Mouse (Mus musculus) heart, embryonic 10.5 days (tissue): Measurements from ENCODE around the gene Stoml1. TPM values are rescaled to one million over a fixed set of nuclear protein-coding genes. Genes with fewer than 3 reads are reported as not detected.

ENCODE experiments used
- DNase-seq: peaks from one replicate; pipeline ENCODE4 v3.0.0-alpha.2; 2017; ENCODE audit warnings: low spot score
- H3K27ac ChIP-seq: fragments of 300-500 bp; sonication (generic); 2 replicates; pipeline ENCODE4 v1.5.1; 2016; ENCODE audit warnings: mild to moderate bottlenecking
- H3K27me3 ChIP-seq: fragments of 300-500 bp; sonication (generic); 2 replicates; pipeline ENCODE4 v1.6.1; 2016; ENCODE audit warnings: mild to moderate bottlenecking; ENCODE audit not compliant: poor library complexity, insufficient read depth, severe bottlenecking
- H3K36me3 ChIP-seq: fragments of 300-500 bp; sonication (generic); 2 replicates; pipeline ENCODE4 v1.6.1; 2016; ENCODE audit warnings: mild to moderate bottlenecking, moderate library complexity
- H3K4me1 ChIP-seq: fragments of 300-500 bp; sonication (generic); 2 replicates; pipeline ENCODE4 v1.6.1; 2016; ENCODE audit warnings: mild to moderate bottlenecking
- H3K4me3 ChIP-seq: fragments of 300-500 bp; sonication (generic); 2 replicates; pipeline ENCODE4 v1.5.1; 2016; ENCODE audit warnings: mild to moderate bottlenecking, moderate library complexity
- H3K9me3 ChIP-seq: fragments of 300-500 bp; sonication (generic); 2 replicates; pipeline ENCODE4 v1.6.1; 2016; ENCODE audit warnings: mild to moderate bottlenecking, moderate library complexity
- WGBS: fragments of 180-500 bp; shearing (Covaris S2); methylation state at CpG from one replicate; pipeline ENCODE4 v1.1.7; 2016; 5-methylcytosine and 5-hydroxymethylcytosine counted together
- microRNA-seq: library from miRNA; unstranded; fragments of <30 nt; microRNA quantifications from one replicate; pipeline ENCODE4, GENCODE M21; 2017
- polyA plus RNA-seq: library from polyadenylated mRNA; unstranded; fragments of >200 nt; fragmentation: Nextera tagmentation; extraction: Ambion mirVana; gene quantifications from 2 replicates; pipeline ENCODE4 v1.2.1, GENCODE M21; 2016

Gene Stoml1
- polyA plus RNA-seq, 1 experiment from 2014 or later: 27.0 TPM

DNA sequence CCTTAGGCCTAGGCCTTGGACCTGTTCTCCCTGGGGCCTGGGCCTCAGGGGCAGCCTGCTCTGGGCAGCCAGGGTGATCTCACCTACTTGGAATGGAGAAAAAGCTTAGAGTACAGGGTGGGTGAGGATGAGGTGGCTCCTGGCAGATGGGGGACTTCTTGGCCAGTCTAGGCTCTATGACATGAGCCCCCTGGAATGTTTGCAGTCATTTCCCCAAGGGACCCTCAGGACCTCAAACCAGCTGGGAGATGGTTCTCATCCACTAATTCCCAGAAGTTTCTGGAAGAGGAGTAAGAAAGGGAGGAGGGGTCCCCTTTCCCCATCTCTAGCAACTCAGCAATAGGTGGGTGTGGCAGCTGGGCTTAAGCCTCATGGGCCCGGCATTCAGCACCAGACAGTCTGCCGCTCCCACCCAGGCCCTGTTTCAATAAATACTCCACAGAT is 46.4 kb downstream of the Stoml1 start:
- H3K36me3 ChIP-seq: no peaks in the 10 kb centered on the region
- peak overlapping the region; percentile 74 for H3K27ac ChIP-seq
- WGBS: 40% methylated on average over 2 of the region's 2 CpGs
- H3K27me3 ChIP-seq: no peaks in the 10 kb centered on the region
- peaks cover 72% of the 10 kb centered on the region for H3K4me1 ChIP-seq
- no peaks in the 10 kb centered on the region for H3K9me3 ChIP-seq
- H3K4me3 ChIP-seq: no peak overlapping the region
- DNase-seq: peak; percentile 79

DNA sequence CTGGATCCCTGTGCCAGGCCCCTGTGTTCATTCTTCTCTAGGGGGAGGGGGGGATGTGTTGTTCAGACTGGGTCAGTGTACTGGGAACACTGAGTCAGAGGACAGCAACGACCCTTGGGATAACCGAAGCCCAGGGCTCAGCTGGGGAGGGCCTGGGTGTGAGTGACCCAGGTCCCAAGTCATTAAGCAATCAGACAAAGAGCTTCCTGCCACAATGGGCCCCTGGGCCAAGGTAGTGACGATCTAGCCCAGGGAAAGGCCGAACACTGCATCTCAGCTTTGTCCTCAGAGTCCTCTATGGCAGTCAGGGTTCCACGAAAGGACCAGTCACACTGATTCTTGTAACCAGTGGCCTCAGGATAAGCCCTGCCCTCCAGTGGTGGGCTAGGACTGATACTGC is 50.2 kb downstream of the Stoml1 start:
- DNase-seq: no peak
- WGBS: 62% methylated on average over 5 of the region's 5 CpGs
- no peaks in the 10 kb centered on the region for H3K9me3 ChIP-seq
- peaks cover 73% of the 10 kb centered on the region for H3K4me1 ChIP-seq
- peak overlapping the region; percentile 65; the same call in 1 of the 2 replicates for H3K27ac ChIP-seq
- H3K36me3 ChIP-seq: no peaks in the 10 kb centered on the region
- H3K27me3 ChIP-seq: no peaks in the 10 kb centered on the region
- H3K4me3 ChIP-seq: no peak overlapping the region

- WGBS: 52% methylated on average over 8 of the region's 8 CpGs
- H3K27me3 ChIP-seq: no peaks in the 10 kb centered on the region
- H3K36me3 ChIP-seq: no peaks in the 10 kb centered on the region
- no peak overlapping the region for H3K4me3 ChIP-seq
- peaks cover 76% of the 10 kb centered on the region for H3K4me1 ChIP-seq
- no peak for DNase-seq
- no peaks in the 10 kb centered on the region for H3K9me3 ChIP-seq
- H3K27ac ChIP-seq: peak overlapping the region; percentile 60
Observed at GRCm38 (mm10) chr9:58303599-58304271, 50.8 kb downstream of the Stoml1 start.

- Histone ChIP-seq H3K4me1 (peaks cover 78% of the 10 kb centered on the region), H3K27ac (peak overlapping the region; percentile 74), H3K27me3 (no peaks in the 10 kb centered on the region), H3K36me3 (no peaks in the 10 kb centered on the region), H3K4me3 (no peak overlapping the region), H3K9me3 (no peaks in the 10 kb centered on the region)
- no peak for DNase-seq
- WGBS: 22% methylated on average over 6 of the region's 6 CpGs
Observed at GRCm38 (mm10) chr9:58305686-58306085, 52.7 kb downstream of the Stoml1 start.

GRCm38 (mm10) chr9:58308395-58308794 is 55.4 kb downstream of the Stoml1 start:
- H3K4me1 ChIP-seq: peaks cover 92% of the 10 kb centered on the region
- no peaks in the 10 kb centered on the region for H3K9me3 ChIP-seq
- peak overlapping the region; percentile 74 for H3K27ac ChIP-seq
- H3K4me3 ChIP-seq: 0 out of 2 replicates have a peak overlapping the region, but pooled peaks have one; percentile 20
- no peaks in the 10 kb centered on the region for H3K36me3 ChIP-seq
- no peak for DNase-seq
- H3K27me3 ChIP-seq: peaks cover 20% of the 10 kb centered on the region
- WGBS: 29% methylated on average over 6 of the region's 6 CpGs

DNA sequence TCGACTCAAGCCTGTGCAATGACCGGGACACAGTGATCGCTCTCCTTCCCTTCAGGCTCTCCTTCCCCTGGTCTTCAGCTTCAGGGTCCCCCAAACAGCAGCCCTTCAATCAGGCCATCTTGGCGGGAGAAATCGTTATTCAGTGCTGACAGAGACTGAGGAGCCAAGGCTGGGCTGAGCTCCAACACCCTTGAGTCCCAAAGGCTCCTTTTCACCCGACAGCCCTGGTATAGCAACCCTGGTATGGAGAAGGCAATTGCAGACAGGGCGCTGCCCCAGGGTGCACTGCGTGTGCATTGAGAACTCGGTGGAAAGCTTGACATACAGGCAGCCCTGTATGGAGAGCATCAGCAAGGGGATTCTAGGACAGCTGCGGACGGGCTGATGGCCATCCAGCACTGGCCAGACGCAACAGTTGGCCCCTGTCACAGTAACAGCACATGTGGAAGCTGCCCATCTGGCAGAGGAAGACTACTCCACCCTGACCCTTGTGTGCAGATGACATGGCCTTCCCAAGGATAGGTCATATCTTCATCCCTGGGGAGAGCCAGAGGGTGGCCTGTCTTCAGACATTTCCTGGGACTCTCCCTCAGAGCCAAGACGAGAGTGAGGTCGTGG is 57.2 kb downstream of the Stoml1 start:
- Histone ChIP-seq H3K36me3 (no peaks in the 10 kb centered on the region), H3K4me1 (peaks cover 92% of the 10 kb centered on the region), H3K27me3 (peaks cover 20% of the 10 kb centered on the region), H3K9me3 (no peaks in the 10 kb centered on the region), H3K27ac (peak overlapping the region; percentile 68), H3K4me3 (peak overlapping the region; percentile 31; the same call in 1 of the 2 replicates)
- 76% methylated on average over 14 of the region's 14 CpGs for WGBS
- no peak for DNase-seq

DNA sequence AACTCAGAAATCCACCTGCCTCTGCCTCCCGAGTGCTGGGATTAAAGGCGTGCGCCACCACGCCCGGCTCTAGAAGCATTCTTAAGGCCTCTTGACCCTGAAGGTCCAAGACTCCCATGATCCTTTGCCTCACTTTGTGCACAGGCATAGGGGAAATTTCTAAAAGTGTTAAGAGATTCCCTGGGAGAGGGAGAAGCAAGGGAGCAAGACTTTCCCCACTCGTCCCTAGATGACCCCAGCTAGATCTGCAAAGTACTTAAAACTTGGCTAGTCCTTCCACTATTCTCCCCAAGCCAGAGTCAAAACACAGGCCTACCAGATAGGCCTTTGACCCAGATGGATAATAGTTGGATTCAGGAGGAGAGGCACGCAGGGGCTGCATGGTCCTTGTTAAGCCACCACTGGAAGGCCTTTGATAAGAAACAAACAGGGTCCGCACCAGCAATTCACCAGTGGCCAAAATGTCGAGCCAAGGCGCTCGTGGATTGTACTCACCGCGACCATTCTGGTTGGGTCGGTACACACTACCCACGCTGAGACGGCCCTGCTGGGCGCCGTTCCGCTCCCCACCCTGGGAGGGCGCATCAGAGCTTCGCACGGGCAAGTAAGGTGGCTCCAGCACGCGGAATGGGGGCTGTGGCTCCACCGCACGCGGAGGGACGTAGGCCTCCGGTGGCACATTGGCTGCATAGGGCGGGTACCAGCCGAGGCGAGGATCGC is 58.4 kb downstream of the Stoml1 start:
- peak; percentile 77 for DNase-seq
- no peaks in the 10 kb centered on the region for H3K9me3 ChIP-seq
- no peaks in the 10 kb centered on the region for H3K36me3 ChIP-seq
- WGBS: 48% methylated on average over 33 of the region's 33 CpGs
- peaks cover 86% of the 10 kb centered on the region for H3K4me1 ChIP-seq
- peaks cover 20% of the 10 kb centered on the region for H3K27me3 ChIP-seq
- H3K4me3 ChIP-seq: peak overlapping the region; percentile 63
- H3K27ac ChIP-seq: peak overlapping the region; percentile 91

Small RNA genes lying within 50 kb of the gene (microRNA-seq; reads per million reads assigned to microRNA genes)
- gene Mir6385: not detected

Other genes with a start within 250 kb of the Stoml1 start
- 0.10 TPM in 1 of 2 replicates, not detected in the other for gene Cyp11a1, start 246.8 kb upstream of the Stoml1 start, polyA plus RNA-seq
- 2.7 and 16.3 TPM in 2 replicates for gene Stra6, start 189.4 kb upstream of the Stoml1 start, polyA plus RNA-seq
- gene Ccdc33, start 134.3 kb upstream of the Stoml1 start, polyA plus RNA-seq: 0.07 TPM in 1 of 2 replicates, not detected in the other
- 3.0 and 10.4 TPM in 2 replicates for gene Islr, start 48.9 kb upstream of the Stoml1 start, polyA plus RNA-seq
- not detected in 2 replicates for gene Islr2, start 48.8 kb upstream of the Stoml1 start, polyA plus RNA-seq
- 14.7 and 17.6 TPM in 2 replicates for gene Pml, start 3.4 kb upstream of the Stoml1 start, polyA plus RNA-seq
- gene Loxl1, start 60.0 kb downstream of the Stoml1 start, polyA plus RNA-seq: 35.7 and 36.1 TPM in 2 replicates
- not detected in 2 replicates for gene Tbc1d21, start 117.3 kb downstream of the Stoml1 start, polyA plus RNA-seq
- 1.2 and 1.3 TPM in 2 replicates for gene Insyn1, start 235.4 kb downstream of the Stoml1 start, polyA plus RNA-seq